Mouse (Mus musculus): Measurements from ENCODE around the gene Fosl1. TPM values are rescaled to one million over a fixed set of nuclear protein-coding genes. Genes with fewer than 3 reads are reported as not detected.
"Not testable (repeated sequence)": the region's sequence is repeated elsewhere in the genome, so short reads cannot be mapped to it uniquely, and the experiment has no call there.

Fosl1 gene
- polyA plus RNA-seq, 1 experiment = not detected

DNA sequence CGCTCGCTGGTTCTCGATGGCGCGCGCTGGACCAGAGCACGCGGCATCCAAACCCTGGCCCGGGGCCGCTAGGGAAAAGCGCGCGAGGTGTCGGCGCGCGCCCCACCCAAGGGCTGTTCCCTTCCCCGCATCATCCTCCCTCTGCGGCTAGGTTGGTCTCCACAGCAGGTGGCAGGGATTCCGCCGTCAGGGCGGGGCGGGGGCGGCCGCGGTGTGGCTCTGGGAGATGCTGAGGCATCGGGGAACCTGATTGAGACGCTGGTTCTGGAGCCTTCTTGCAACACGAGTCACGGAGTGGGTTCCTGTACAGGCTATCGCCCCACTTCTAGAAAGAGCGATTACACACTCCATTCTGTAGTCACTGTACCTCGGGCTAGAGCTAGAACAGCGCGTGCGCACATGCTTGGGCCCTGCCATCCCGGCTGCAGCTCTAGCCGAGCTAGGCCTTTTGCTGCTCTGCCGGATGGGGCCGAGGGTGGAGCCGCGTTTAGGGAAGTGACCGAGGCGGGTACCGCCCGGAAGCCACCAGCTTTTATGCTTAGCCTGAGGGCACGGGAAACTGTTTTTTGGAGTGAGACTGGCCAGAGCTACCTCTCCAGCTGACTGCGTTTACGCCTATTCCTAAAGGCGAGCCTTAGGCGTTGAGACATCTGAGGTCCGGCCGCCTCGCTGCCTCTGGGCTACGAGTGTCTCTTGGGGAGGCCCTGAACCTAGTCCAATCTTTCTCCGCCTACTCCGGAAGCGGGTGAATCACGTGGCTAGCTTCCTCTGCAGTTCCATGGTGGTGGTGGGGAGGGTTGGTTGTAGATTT is 43.8 kb downstream of the Fosl1 start:
- Histone ChIP-seq H3K4me1 (ENCODE audit: control insufficient read depth, insufficient read depth, low read length) (peaks cover 2% of the 10 kb centered on the region; the same call in 1 of the 2 replicates), H3K4me3 (replicated peaks; ENCODE audit: control insufficient read depth, low read depth, low read length) (peak overlapping the region; percentile 91), H3K27ac (ENCODE audit: control insufficient read depth, insufficient read depth, low read depth, low read length, poor library complexity) (peak overlapping the region; percentile 97)
- WGBS = under 1% methylated on average over 59 of the region's 59 CpGs
- TF ChIP-seq CTCF (IDR thresholded peaks at IDR 0.05; ENCODE audit: control insufficient read depth, insufficient read depth, low read length) = no peak
- TF ChIP-seq POLR2A (IDR thresholded peaks at IDR 0.05; ENCODE audit: borderline replicate concordance, control insufficient read depth, low read depth, low read length) = peak; percentile 79; the same call in 1 of the 2 replicates

DNA sequence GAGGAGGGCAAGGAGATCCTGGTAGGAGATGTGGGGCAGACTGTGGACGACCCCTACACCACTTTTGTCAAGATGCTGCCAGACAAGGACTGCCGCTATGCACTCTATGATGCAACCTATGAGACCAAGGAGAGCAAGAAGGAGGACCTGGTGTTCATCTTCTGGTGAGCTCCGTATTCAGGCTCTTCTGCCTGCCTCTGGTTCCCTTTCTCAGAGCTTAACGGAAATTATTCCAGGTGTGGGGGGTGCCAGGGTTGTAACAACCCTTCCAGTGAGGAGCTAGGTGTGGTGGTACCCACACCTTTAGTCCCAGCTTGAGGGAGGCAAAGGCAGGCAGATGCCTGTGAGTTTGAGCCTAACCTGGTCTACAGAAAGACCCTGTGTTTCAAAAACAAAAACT is 45.3 kb downstream of the Fosl1 start:
- WGBS = 73% methylated on average over 4 of the region's 4 CpGs
- TF ChIP-seq CTCF (IDR thresholded peaks at IDR 0.05; ENCODE audit: control insufficient read depth, insufficient read depth, low read length) = no peak
- TF ChIP-seq POLR2A (IDR thresholded peaks at IDR 0.05; ENCODE audit: borderline replicate concordance, control insufficient read depth, low read depth, low read length) = no peak
- peaks cover under 1% of the 10 kb centered on the region; the same call in 1 of the 2 replicates for H3K4me1 ChIP-seq (ENCODE audit: control insufficient read depth, insufficient read depth, low read length)
- H3K27ac ChIP-seq (ENCODE audit: control insufficient read depth, insufficient read depth, low read depth, low read length, poor library complexity) = no peak overlapping the region
- no peak overlapping the region for H3K4me3 ChIP-seq (replicated peaks; ENCODE audit: control insufficient read depth, low read depth, low read length)

- not testable (repeated sequence) for H3K4me3 ChIP-seq (replicated peaks; ENCODE audit: control insufficient read depth, low read depth, low read length); H3K4me1 ChIP-seq (ENCODE audit: control insufficient read depth, insufficient read depth, low read length); H3K27ac ChIP-seq (ENCODE audit: control insufficient read depth, insufficient read depth, low read depth, low read length, poor library complexity)
- WGBS = 81% methylated on average over 9 of the region's 9 CpGs
These were observed 46.0 kb downstream of the Fosl1 start for GRCm38 (mm10) chr19:5493301-5493721.

DNA sequence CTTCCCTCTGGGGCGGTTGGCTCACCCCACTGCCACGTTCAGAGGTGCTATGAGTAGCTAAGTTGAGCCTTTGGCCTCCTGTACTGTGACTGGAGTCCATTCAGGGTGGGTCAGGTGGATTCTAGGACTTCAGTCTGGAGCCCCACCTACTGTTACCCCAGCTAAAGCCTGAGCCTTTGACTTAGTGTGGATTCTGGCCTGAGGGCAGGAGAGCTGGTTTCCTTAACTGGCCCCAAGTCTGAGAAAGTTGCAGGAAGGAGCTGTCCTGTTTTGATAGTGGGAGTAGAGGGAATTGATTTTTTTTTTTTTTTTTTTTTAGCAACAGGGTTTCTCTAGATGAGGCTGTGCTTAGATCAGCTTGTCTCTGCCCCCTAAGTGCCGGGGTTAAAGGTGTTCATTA is 47.0 kb downstream of the Fosl1 start:
- WGBS = 85% methylated on average over 3 of the region's 3 CpGs
- no peak overlapping the region for H3K4me3 ChIP-seq (replicated peaks; ENCODE audit: control insufficient read depth, low read depth, low read length)
- no peak overlapping the region for H3K27ac ChIP-seq (ENCODE audit: control insufficient read depth, insufficient read depth, low read depth, low read length, poor library complexity)
- TF ChIP-seq CTCF (IDR thresholded peaks at IDR 0.05; ENCODE audit: control insufficient read depth, insufficient read depth, low read length) (no peak), POLR2A (IDR thresholded peaks at IDR 0.05; ENCODE audit: borderline replicate concordance, control insufficient read depth, low read depth, low read length) (no peak)
- no peaks in the 10 kb centered on the region for H3K4me1 ChIP-seq (ENCODE audit: control insufficient read depth, insufficient read depth, low read length)

- Histone ChIP-seq H3K4me1 (ENCODE audit: control insufficient read depth, insufficient read depth, low read length) (no peaks in the 10 kb centered on the region), H3K27ac (ENCODE audit: control insufficient read depth, insufficient read depth, low read depth, low read length, poor library complexity) (no peak overlapping the region), H3K4me3 (replicated peaks; ENCODE audit: control insufficient read depth, low read depth, low read length) (no peak overlapping the region)
- TF ChIP-seq CTCF (IDR thresholded peaks at IDR 0.05; ENCODE audit: control insufficient read depth, insufficient read depth, low read length) (no peak), POLR2A (IDR thresholded peaks at IDR 0.05; ENCODE audit: borderline replicate concordance, control insufficient read depth, low read depth, low read length) (no peak)
- WGBS = 87% methylated on average over 12 of the region's 12 CpGs
These were observed 48.2 kb downstream of the Fosl1 start for GRCm38 (mm10) chr19:5495353-5496051.

GRCm38 (mm10) chr19:5496052-5496370 is 48.7 kb downstream of the Fosl1 start:
- TF ChIP-seq CTCF (IDR thresholded peaks at IDR 0.05; ENCODE audit: control insufficient read depth, insufficient read depth, low read length) (no peak), POLR2A (IDR thresholded peaks at IDR 0.05; ENCODE audit: borderline replicate concordance, control insufficient read depth, low read depth, low read length) (no peak)
- WGBS = 91% methylated on average over 16 of the region's 16 CpGs
- H3K4me1 ChIP-seq (ENCODE audit: control insufficient read depth, insufficient read depth, low read length) = no peaks in the 10 kb centered on the region
- no peak overlapping the region for H3K4me3 ChIP-seq (replicated peaks; ENCODE audit: control insufficient read depth, low read depth, low read length)
- no peak overlapping the region for H3K27ac ChIP-seq (ENCODE audit: control insufficient read depth, insufficient read depth, low read depth, low read length, poor library complexity)

DNA sequence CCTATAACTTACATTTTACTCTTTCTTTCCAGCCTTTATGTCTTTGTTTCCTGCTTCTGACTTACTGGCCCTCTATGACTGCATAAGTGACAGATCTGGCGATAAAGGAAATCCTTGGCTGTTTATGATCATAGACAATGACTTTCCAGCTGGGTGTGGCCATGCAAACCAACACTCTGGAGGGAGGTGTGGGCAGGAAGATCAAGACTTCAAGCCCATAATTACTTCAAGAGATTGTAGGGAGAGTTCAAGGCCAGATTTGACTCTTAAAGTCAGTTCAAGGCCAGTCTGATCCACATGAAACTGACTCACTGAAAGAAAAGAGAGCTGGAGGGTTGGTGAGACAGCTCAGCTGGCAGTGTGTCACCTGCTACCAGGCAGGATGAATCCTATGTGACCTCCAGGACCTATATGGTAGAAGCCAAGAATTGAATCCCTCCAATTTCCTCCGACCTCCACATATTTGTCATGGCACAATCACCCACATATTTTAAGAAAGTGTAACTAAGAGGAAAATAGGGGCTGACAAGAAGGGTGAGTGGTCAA is 53.1 kb downstream of the Fosl1 start:
- TF ChIP-seq POLR2A (IDR thresholded peaks at IDR 0.05; ENCODE audit: borderline replicate concordance, control insufficient read depth, low read depth, low read length) (no peak), CTCF (IDR thresholded peaks at IDR 0.05; ENCODE audit: control insufficient read depth, insufficient read depth, low read length) (no peak)
- Histone ChIP-seq H3K4me1 (ENCODE audit: control insufficient read depth, insufficient read depth, low read length) (no peaks in the 10 kb centered on the region), H3K4me3 (replicated peaks; ENCODE audit: control insufficient read depth, low read depth, low read length) (no peak overlapping the region), H3K27ac (ENCODE audit: control insufficient read depth, insufficient read depth, low read depth, low read length, poor library complexity) (no peak overlapping the region)
- WGBS = 87% methylated on average over 2 of the region's 2 CpGs

- Histone ChIP-seq H3K27ac (ENCODE audit: control insufficient read depth, insufficient read depth, low read depth, low read length, poor library complexity) (no peak within 1 kb of the TSS), H3K4me1 (ENCODE audit: control insufficient read depth, insufficient read depth, low read length) (no peaks in the 10 kb centered on the region), H3K4me3 (replicated peaks; ENCODE audit: control insufficient read depth, low read depth, low read length) (no peak within 1 kb of the TSS)
- 91% methylated on average over 17 of the region's 17 CpGs for whole genome bisulfite sequencing
- TF ChIP-seq CTCF (IDR thresholded peaks at IDR 0.05; ENCODE audit: control insufficient read depth, insufficient read depth, low read length) (no peak), POLR2A (IDR thresholded peaks at IDR 0.05; ENCODE audit: borderline replicate concordance, control insufficient read depth, low read depth, low read length) (no peak)
These were observed 56.3 kb downstream of the Fosl1 start, which contains the start of gene 1700020D05Rik for GRCm38 (mm10) chr19:5503687-5504086. Gene 1700020D05Rik, minus strand, starts transcription at chr19:5503787.

Other genes starting within 250 kb of the Fosl1 start
- 12.0 and 16.5 TPM in 2 replicates for gene Pacs1, start 174.4 kb upstream of the Fosl1 start, polyA plus RNA-seq (2011; ENCODE audit: insufficient read depth, insufficient read length, low replicate concordance, missing spikeins)
- gene Sf3b2, start 152.1 kb upstream of the Fosl1 start, polyA plus RNA-seq (2011; ENCODE audit: insufficient read depth, insufficient read length, low replicate concordance, missing spikeins) = 83.5 and 101 TPM in 2 replicates
- gene Gal3st3, start 149.2 kb upstream of the Fosl1 start, polyA plus RNA-seq (2011; ENCODE audit: insufficient read depth, insufficient read length, low replicate concordance, missing spikeins) = 0.82 TPM in 1 of 2 replicates, not detected in the other
- gene Catsper1, start 111.8 kb upstream of the Fosl1 start, polyA plus RNA-seq (2011; ENCODE audit: insufficient read depth, insufficient read length, low replicate concordance, missing spikeins) = not detected in 2 replicates
- not detected in 2 replicates for gene Cst6, start 98.0 kb upstream of the Fosl1 start, polyA plus RNA-seq (2011; ENCODE audit: insufficient read depth, insufficient read length, low replicate concordance, missing spikeins)
- 26.5 and 37.8 TPM in 2 replicates for gene Eif1ad, start 80.8 kb upstream of the Fosl1 start, polyA plus RNA-seq (2011; ENCODE audit: insufficient read depth, insufficient read length, low replicate concordance, missing spikeins)
- 117 and 121 TPM in 2 replicates for gene Banf1, start 80.4 kb upstream of the Fosl1 start, polyA plus RNA-seq (2011; ENCODE audit: insufficient read depth, insufficient read length, low replicate concordance, missing spikeins)
- gene Sart1, start 58.8 kb upstream of the Fosl1 start, polyA plus RNA-seq (2011; ENCODE audit: insufficient read depth, insufficient read length, low replicate concordance, missing spikeins) = 161 and 213 TPM in 2 replicates
- not detected in 2 replicates for gene Tsga10ip, start 45.0 kb upstream of the Fosl1 start, polyA plus RNA-seq (2011; ENCODE audit: insufficient read depth, insufficient read length, low replicate concordance, missing spikeins)
- 169 and 195 TPM in 2 replicates for gene Drap1, start 22.6 kb upstream of the Fosl1 start, polyA plus RNA-seq (2011; ENCODE audit: insufficient read depth, insufficient read length, low replicate concordance, missing spikeins)
- 7.0 and 21.5 TPM in 2 replicates for gene AI837181, start 22.4 kb upstream of the Fosl1 start, polyA plus RNA-seq (2011; ENCODE audit: insufficient read depth, insufficient read length, low replicate concordance, missing spikeins)
- 4.3 and 8.0 TPM in 2 replicates for gene Ccdc85b, start 10.3 kb downstream of the Fosl1 start, polyA plus RNA-seq (2011; ENCODE audit: insufficient read depth, insufficient read length, low replicate concordance, missing spikeins)
- gene Fibp, start 13.1 kb downstream of the Fosl1 start, polyA plus RNA-seq (2011; ENCODE audit: insufficient read depth, insufficient read length, low replicate concordance, missing spikeins) = 76.0 and 88.6 TPM in 2 replicates
- 9.5 and 20.6 TPM in 2 replicates for gene Ctsw, start 21.0 kb downstream of the Fosl1 start, polyA plus RNA-seq (2011; ENCODE audit: insufficient read depth, insufficient read length, low replicate concordance, missing spikeins)
- gene Efemp2, start 26.4 kb downstream of the Fosl1 start, polyA plus RNA-seq (2011; ENCODE audit: insufficient read depth, insufficient read length, low replicate concordance, missing spikeins) = 229 and 236 TPM in 2 replicates
- gene Mus81, start 40.9 kb downstream of the Fosl1 start, polyA plus RNA-seq (2011; ENCODE audit: insufficient read depth, insufficient read length, low replicate concordance, missing spikeins) = 43.1 and 55.9 TPM in 2 replicates
- gene Cfl1, start 42.9 kb downstream of the Fosl1 start, polyA plus RNA-seq (2011; ENCODE audit: insufficient read depth, insufficient read length, low replicate concordance, missing spikeins) = 441 and 478 TPM in 2 replicates
- gene 1700020D05Rik, start 56.2 kb downstream of the Fosl1 start, polyA plus RNA-seq (2011; ENCODE audit: insufficient read depth, insufficient read length, low replicate concordance, missing spikeins) = 4.0 and 4.8 TPM in 2 replicates
- gene Snx32, start 63.0 kb downstream of the Fosl1 start, polyA plus RNA-seq (2011; ENCODE audit: insufficient read depth, insufficient read length, low replicate concordance, missing spikeins) = 15.6 and 32.5 TPM in 2 replicates
- not detected in 2 replicates for gene Ovol1, start 113.1 kb downstream of the Fosl1 start, polyA plus RNA-seq (2011; ENCODE audit: insufficient read depth, insufficient read length, low replicate concordance, missing spikeins)
- 7.4 and 12.4 TPM in 2 replicates for gene Ap5b1, start 120.5 kb downstream of the Fosl1 start, polyA plus RNA-seq (2011; ENCODE audit: insufficient read depth, insufficient read length, low replicate concordance, missing spikeins)
- gene Rnaseh2c, start 154.3 kb downstream of the Fosl1 start, polyA plus RNA-seq (2011; ENCODE audit: insufficient read depth, insufficient read length, low replicate concordance, missing spikeins) = 68.6 and 132 TPM in 2 replicates
- gene Kat5, start 162.7 kb downstream of the Fosl1 start, polyA plus RNA-seq (2011; ENCODE audit: insufficient read depth, insufficient read length, low replicate concordance, missing spikeins) = 41.5 and 87.3 TPM in 2 replicates
- 17.3 and 36.3 TPM in 2 replicates for gene Rela, start 189.9 kb downstream of the Fosl1 start, polyA plus RNA-seq (2011; ENCODE audit: insufficient read depth, insufficient read length, low replicate concordance, missing spikeins)
- 72.2 and 101 TPM in 2 replicates for gene Sipa1, start 216.2 kb downstream of the Fosl1 start, polyA plus RNA-seq (2011; ENCODE audit: insufficient read depth, insufficient read length, low replicate concordance, missing spikeins)
- 26.8 and 60.5 TPM in 2 replicates for gene Map3k11, start 241.2 kb downstream of the Fosl1 start, polyA plus RNA-seq (2011; ENCODE audit: insufficient read depth, insufficient read length, low replicate concordance, missing spikeins)
- 43.5 and 99.7 TPM in 2 replicates for gene Pcnx3, start 241.4 kb downstream of the Fosl1 start, polyA plus RNA-seq (2011; ENCODE audit: insufficient read depth, insufficient read length, low replicate concordance, missing spikeins)

All from bone marrow, adult 2 months (tissue).